Mouse (Mus musculus) kidney, postnatal 0 days (tissue): Measurements from ENCODE around the gene Gtpbp1. TPM values are rescaled to one million over a fixed set of nuclear protein-coding genes. Genes with fewer than 3 reads are reported as not detected.
"Not testable (repeated sequence)": the region's sequence is repeated elsewhere in the genome, so short reads cannot be mapped to it uniquely, and the experiment has no call there.

Experiments used
- ATAC-seq: fragments of 200-750 bp; cut with Nextera tagmentation; replicated peaks from 2 replicates; pipeline ENCODE4 v1.8.0; 2017; ENCODE audit warnings: low read depth, moderate number of reproducible peaks, moderate TSS enrichment, moderate library complexity; ENCODE audit not compliant: low FRiP score
- DNase-seq: peaks from one replicate; pipeline ENCODE4 v3.0.0-alpha.2; 2016; ENCODE audit warnings: low spot score
- H3K27ac ChIP-seq: fragments of 300-500 bp; sonication (generic); 2 replicates; pipeline ENCODE4 v1.5.1; 2014; ENCODE audit warnings: mild to moderate bottlenecking
- H3K27me3 ChIP-seq: fragments of 300-500 bp; sonication (generic); 2 replicates; pipeline ENCODE4 v1.6.1; 2014; ENCODE audit warnings: low read length, mixed read lengths; ENCODE audit not compliant: insufficient read depth
- H3K36me3 ChIP-seq: fragments of 300-500 bp; sonication (generic); 2 replicates; pipeline ENCODE4 v1.6.1; 2014; ENCODE audit warnings: low read length, mixed read lengths; ENCODE audit not compliant: insufficient read depth
- H3K4me1 ChIP-seq: fragments of 300-500 bp; sonication (generic); replicated peaks from 2 replicates; pipeline ENCODE4 v1.6.1; 2014; ENCODE audit warnings: antibody characterized with exemption, low read length, mixed read lengths; ENCODE audit not compliant: insufficient read depth
- H3K4me2 ChIP-seq: fragments of 300-500 bp; sonication (generic); 2 replicates; pipeline ENCODE4 v1.6.1; 2014; ENCODE audit warnings: mild to moderate bottlenecking, low read length, moderate library complexity, mixed read lengths
- H3K4me3 ChIP-seq: fragments of 300-500 bp; sonication (generic); replicated peaks from 2 replicates; pipeline ENCODE4 v1.5.1; 2014; ENCODE audit warnings: low read depth, low read length
- H3K9ac ChIP-seq: fragments of 300-500 bp; sonication (generic); 2 replicates; pipeline ENCODE4 v1.6.1; 2014; ENCODE audit warnings: low read depth, low read length
- H3K9me3 ChIP-seq: fragments of 300-500 bp; sonication (generic); replicated peaks from 2 replicates; pipeline ENCODE4 v1.6.1; 2016; ENCODE audit warnings: low read length, inconsistent platforms, mixed read lengths
- CTCF ChIP-seq: IDR thresholded peaks from 2 replicates; pipeline ENCODE4 v1.5.1; 2016; ENCODE audit warnings: antibody characterized with exemption, low read depth, mild to moderate bottlenecking, moderate library complexity
- WGBS: fragments of 180-500 bp; shearing (Covaris S2); extraction: QIAGEN DNeasy Blood & Tissue Kit; methylation state at CpG from one replicate; pipeline ENCODE4 v1.1.7; 2014; 5-methylcytosine and 5-hydroxymethylcytosine counted together
- polyA plus RNA-seq: library from polyadenylated mRNA; unstranded; fragments of >200 nt; fragmentation: Nextera tagmentation; extraction: Ambion mirVana; gene quantifications from 2 replicates; pipeline ENCODE4 v1.2.1, GENCODE M21; 2015

The Gtpbp1 gene
- polyA plus RNA-seq, 1 experiment from 2014 or later, result 24.3 TPM

GRCm38 (mm10) chr15:79670249-79670971, 20.2 kb upstream of the Gtpbp1 start, which contains the start of gene Tomm22:
Gene Tomm22 (plus strand): TSS chr15:79670861.
- no peaks in the 10 kb centered on the region for H3K9me3 ChIP-seq
- H3K36me3 ChIP-seq, result peaks cover 30% of the 10 kb centered on the region
- DNase-seq (peak; percentile 99), ATAC-seq (peak; percentile 89)
- peak within 1 kb of the TSS; percentile 85 for H3K4me3 ChIP-seq
- H3K27ac ChIP-seq, result peak within 1 kb of the TSS; percentile 37; the same call in 1 of the 2 replicates
- peak within 1 kb of the TSS; percentile 82 for H3K4me2 ChIP-seq
- TF ChIP-seq CTCF, result peak; percentile 64
- H3K27me3 ChIP-seq, result no peaks in the 10 kb centered on the region
- 20% methylated on average over 33 of the region's 33 CpGs for WGBS
- H3K4me1 ChIP-seq, result no peaks in the 10 kb centered on the region; the same call in 1 of the 2 replicates
- peak within 1 kb of the TSS; percentile 84 for H3K9ac ChIP-seq

- peak; percentile 49 for ATAC-seq
- H3K9ac ChIP-seq, result peak overlapping the region; percentile 84
- no peaks in the 10 kb centered on the region for H3K9me3 ChIP-seq
- under 1% methylated on average over 36 of the region's 37 CpGs for WGBS
- peaks cover 28% of the 10 kb centered on the region for H3K36me3 ChIP-seq
- H3K4me1 ChIP-seq, result no peaks in the 10 kb centered on the region; the same call in 1 of the 2 replicates
- TF ChIP-seq CTCF, result no peak
- H3K27ac ChIP-seq, result peak overlapping the region; percentile 37; the same call in 1 of the 2 replicates
- no peak for DNase-seq
- H3K4me2 ChIP-seq, result peak overlapping the region; percentile 82
- peak overlapping the region; percentile 85 for H3K4me3 ChIP-seq
- no peaks in the 10 kb centered on the region for H3K27me3 ChIP-seq
Observed at GRCm38 (mm10) chr15:79670972-79671299, 19.7 kb upstream of the Gtpbp1 start.

DNA sequence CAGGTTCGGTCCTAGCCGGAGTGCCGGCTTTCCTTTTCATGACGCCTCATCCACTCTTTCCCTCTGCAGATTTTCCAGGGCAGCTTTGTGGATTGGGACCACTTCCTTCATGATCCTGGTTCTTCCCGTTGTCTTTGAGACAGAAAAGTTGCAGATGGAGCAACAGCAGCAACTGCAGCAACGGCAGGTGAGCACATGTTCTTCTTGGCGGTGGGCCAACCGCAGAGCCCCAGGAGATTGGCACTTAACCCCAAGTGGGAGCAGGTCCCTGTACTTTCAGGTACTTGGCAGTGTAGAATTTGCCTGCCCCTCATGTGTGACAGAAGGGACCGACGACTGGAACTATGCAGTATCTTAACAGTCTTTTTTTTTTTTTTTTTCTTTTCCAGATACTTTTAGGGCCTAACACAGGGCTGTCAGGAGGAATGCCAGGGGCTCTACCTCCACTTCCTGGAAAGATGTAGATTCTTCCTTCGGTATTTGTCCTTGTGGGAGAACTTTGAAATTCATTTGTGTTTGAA, 18.8 kb upstream of the Gtpbp1 start:
- DNase-seq, H3K27ac ChIP-seq, H3K9me3 ChIP-seq, H3K4me1 ChIP-seq, ATAC-seq, H3K27me3 ChIP-seq, H3K9ac ChIP-seq: not testable (repeated sequence)
- Histone ChIP-seq H3K4me3 (0 out of 2 replicates have a peak overlapping the region, but pooled peaks have one; percentile 85), H3K36me3 (peaks cover 35% of the 10 kb centered on the region), H3K4me2 (peak overlapping the region; percentile 82)
- 77% methylated on average over 11 of the region's 11 CpGs for WGBS

- ATAC-seq, result no peak; the same call in 1 of the 2 replicates
- H3K4me2 ChIP-seq, result no peak overlapping the region
- no peak overlapping the region for H3K9ac ChIP-seq
- TF ChIP-seq CTCF, result no peak
- H3K27ac ChIP-seq, result peak overlapping the region; percentile 60; the same call in 1 of the 2 replicates
- H3K4me3 ChIP-seq, result no peak overlapping the region
- H3K36me3 ChIP-seq, result peaks cover 26% of the 10 kb centered on the region
- H3K4me1 ChIP-seq, result 0 out of 2 replicates have a peak, but pooled peaks cover 5% of the 10 kb centered on the region
- H3K27me3 ChIP-seq, result no peaks in the 10 kb centered on the region
- DNase-seq, result no peak
- no peaks in the 10 kb centered on the region for H3K9me3 ChIP-seq
- 65% methylated on average over 2 of the region's 2 CpGs for WGBS
Observed at GRCm38 (mm10) chr15:79677936-79678335, 12.7 kb upstream of the Gtpbp1 start.

DNA sequence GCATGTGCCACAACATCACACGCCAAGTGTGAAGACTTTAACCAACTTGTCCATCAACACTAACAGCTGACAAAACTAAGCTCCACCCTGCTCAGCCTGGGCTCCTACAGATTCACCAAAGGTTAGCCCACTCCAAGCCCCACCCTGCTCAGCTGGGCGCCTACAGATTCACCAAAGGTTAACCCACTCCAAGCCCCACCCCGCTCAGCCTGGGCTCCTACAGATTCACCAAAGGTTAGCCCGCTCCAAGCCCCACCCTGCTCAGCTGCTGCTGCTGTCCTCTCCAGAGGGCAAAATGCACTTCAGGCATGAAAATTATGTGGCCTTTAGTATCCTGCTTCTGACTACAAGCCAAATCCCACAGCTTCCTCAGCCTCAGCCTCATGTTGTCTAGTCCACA, 8.7 kb upstream of the Gtpbp1 start:
- no peak; the same call in 1 of the 2 replicates for ATAC-seq
- no peak for TF ChIP-seq CTCF
- 94% methylated on average over 4 of the region's 4 CpGs for WGBS
- no peaks in the 10 kb centered on the region for H3K27me3 ChIP-seq
- H3K9ac ChIP-seq, result no peak overlapping the region
- no peak overlapping the region for H3K4me3 ChIP-seq
- peaks cover under 1% of the 10 kb centered on the region; the same call in 1 of the 2 replicates for H3K36me3 ChIP-seq
- H3K4me2 ChIP-seq, result no peak overlapping the region
- peaks cover 36% of the 10 kb centered on the region for H3K4me1 ChIP-seq
- no peak for DNase-seq
- no peak overlapping the region for H3K27ac ChIP-seq
- no peaks in the 10 kb centered on the region for H3K9me3 ChIP-seq

DNA sequence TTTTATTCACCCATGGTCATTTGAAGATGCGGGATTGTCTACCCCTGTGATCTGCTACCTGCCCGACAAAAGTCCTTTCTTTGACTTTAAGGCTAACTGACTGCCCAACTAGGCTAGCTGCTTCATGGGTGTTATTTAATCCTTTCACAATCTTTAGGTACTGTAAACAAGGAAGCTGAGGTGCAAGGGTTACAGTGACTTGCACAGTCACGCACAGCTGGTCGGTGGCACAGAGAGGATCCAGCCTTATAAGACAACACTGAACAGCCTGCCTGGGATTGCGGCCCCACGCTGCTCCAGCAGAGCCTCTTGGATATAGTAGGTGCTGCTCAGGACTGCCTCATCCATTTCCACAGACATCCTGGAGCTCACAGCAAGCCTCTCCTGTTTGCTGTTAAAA, 7.5 kb upstream of the Gtpbp1 start:
- H3K27ac ChIP-seq, result no peak overlapping the region; the same call in 1 of the 2 replicates
- WGBS, result 58% methylated on average over 6 of the region's 6 CpGs
- H3K9ac ChIP-seq, result 0 out of 2 replicates have a peak overlapping the region, but pooled peaks have one; percentile 23
- peak overlapping the region; percentile 25; the same call in 1 of the 2 replicates for H3K4me2 ChIP-seq
- no peak overlapping the region for H3K4me3 ChIP-seq
- ATAC-seq, result no peak
- no peaks in the 10 kb centered on the region for H3K36me3 ChIP-seq
- no peaks in the 10 kb centered on the region for H3K9me3 ChIP-seq
- no peaks in the 10 kb centered on the region for H3K27me3 ChIP-seq
- DNase-seq, result no peak
- TF ChIP-seq CTCF, result no peak
- H3K4me1 ChIP-seq, result peaks cover 36% of the 10 kb centered on the region
